Mouse (Mus musculus) liver, adult (tissue): ENCODE measurements around the gene Sprr1b.

Experiments
- GATA4 ChIP-seq: IDR thresholded peaks from 2 replicates; pipeline ENCODE4 v1.6.1; 2014; ENCODE audit warnings: mild to moderate bottlenecking, low read length; ENCODE audit not compliant: insufficient replicate concordance

Gene Sprr1b

GRCm38 (mm10) chr3:92438689-92439088 lies at the start of gene Sprr1b:
Sprr1b (minus strand) TSS chr3:92438789.
- no peak for TF ChIP-seq GATA4

DNA sequence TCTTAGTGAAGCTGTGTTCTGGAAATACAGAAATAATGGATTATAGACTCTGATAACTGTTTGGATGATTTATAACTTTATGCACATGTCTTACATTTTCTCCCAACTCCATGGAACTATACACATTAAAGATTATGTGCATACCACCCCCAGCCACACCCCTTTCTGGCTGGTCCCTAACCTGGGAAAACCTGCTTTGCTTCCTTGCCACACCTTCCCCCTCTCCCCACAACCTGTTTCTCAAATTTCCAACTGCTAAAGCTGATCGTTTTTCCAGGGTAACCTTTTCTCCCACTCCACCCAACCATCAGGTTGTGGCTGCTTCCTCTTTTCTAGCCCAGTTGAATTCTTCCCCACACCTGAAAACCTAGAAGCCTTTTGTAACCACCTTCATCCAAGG lies 47.7 kb upstream of the Sprr1b start:
- TF ChIP-seq GATA4, result no peak

- TF ChIP-seq GATA4, result no peak
These were observed 47.3 kb upstream of the Sprr1b start, which contains the start of gene Sprr1a for GRCm38 (mm10) chr3:92485863-92486262. Sprr1a (minus strand) TSS chr3:92485895.

DNA sequence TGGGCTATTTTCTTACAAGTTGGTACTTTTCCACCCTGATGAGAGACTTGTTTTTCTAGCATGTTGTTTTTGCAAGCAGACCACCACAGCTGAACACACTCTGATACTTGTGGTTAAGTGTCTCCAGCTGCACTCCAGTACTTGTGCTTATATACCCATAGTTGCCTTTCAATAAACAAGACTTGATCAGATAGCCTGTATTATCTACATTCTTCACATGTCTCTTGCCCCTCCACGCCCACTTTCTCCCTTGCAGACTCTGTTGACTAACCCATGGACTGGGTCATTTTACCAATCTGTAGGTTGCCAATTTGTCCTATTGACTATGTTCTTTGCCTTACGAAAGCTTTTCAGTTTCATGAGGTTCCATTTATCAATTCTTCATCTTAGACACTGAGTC lies 31.5 kb upstream of the Sprr1b start:
- no peak for TF ChIP-seq GATA4

- no peak for TF ChIP-seq GATA4
These were observed 28.8 kb upstream of the Sprr1b start for GRCm38 (mm10) chr3:92467424-92467823.

DNA sequence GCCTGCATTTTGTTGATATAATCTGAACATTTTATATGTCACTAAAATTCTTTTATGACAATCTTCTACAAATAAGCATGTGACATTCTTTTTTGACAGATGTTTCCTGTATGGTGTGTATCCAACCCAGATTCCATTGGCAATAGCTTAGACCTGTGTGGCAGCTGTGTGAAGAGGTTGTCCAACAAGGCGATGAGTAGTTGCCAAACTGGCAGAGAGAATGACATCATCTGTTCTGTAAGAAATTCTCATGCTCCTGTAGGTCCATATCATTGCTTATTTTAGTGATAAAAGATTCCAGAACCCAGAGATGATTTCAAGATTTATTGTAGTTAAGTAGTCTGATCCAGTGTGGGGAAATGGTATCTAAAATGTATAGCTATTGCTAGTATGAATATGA lies 28.0 kb upstream of the Sprr1b start:
- no peak for TF ChIP-seq GATA4

DNA sequence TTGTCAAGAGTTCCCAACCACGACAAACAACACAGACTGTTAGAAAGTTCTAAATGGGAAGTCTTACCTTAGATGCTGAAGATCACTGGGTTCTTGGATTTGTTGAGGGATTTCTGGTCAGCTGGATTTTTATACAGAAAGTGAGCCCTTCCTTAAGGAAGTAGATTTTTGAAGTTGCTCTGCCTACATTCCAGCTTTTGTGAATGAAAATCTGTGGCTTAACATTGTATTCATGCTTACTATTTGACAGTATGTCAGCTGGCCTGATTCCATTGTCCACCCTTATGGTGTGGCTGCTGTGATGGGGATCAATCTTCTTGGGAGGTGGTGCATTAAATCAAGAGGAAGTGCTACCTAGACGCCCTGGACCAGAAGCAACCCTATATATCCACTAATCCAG lies 20.0 kb upstream of the Sprr1b start, which contains the start of gene Sprr3:
TSS of gene Sprr3 (minus strand) at position 101 of the 400 bp plus-strand sequence.
- TF ChIP-seq GATA4, result no peak

DNA sequence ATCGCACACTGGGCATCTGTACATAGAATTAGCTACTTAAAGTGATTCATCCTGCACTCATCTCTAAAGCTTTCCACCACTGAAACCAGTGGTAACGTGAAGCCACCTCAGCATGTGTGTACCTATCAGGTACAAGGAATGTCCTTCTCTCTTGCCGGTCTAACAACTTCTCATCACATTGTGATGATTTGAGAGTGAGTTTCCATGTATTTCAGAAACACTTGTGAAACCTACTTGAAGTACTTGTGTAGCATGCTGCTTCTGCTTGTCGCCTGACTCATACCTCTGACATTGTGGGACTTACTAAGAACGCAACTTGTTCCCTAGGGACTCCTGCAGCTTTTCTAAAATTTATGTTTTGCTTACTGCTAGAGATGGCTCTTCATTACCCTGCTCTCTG lies 16.6 kb upstream of the Sprr1b start:
- TF ChIP-seq GATA4, result no peak

DNA sequence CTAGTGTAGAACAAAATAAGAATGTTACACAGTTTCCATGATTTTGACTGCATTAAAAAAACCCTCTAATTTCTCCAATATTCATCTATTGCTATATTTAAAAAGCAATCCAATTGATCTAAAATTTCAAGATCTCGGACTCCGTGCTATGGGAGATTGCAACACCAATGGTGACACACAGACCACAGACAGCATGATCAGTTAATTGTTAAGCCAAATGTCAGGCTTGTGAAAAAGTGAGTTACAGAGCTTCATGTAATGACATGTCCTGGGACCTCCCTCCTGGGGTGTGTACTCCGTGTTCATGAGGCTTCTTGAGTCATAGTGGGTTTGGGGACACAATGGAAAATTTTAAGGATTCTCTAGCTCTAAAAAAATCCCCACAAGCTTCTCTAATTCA lies 1.6 kb upstream of the Sprr1b start:
- no peak for TF ChIP-seq GATA4

DNA sequence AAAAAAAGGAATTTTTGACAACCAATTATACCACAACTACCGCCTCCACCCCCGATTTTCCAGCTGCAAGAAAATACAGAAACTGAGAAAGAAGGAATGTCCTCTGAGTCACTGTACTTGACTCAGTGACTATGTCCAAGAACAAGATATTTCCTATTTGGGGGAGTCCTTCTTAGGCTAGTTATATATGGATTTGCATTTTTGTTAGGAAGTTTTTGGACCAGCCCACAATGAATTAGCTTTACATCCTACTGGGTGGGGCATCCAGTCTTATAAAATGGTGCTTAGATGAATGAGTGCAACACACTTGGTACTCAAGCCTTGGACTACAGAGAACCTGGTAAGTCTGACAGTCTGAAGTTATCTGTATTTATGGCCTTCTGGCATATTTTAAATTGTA lies 6.3 kb downstream of the Sprr1b start, which contains the start of gene Sprr2k:
TSS of gene Sprr2k (plus strand) at position 301 of the 400 bp plus-strand sequence.
- no peak for TF ChIP-seq GATA4

DNA sequence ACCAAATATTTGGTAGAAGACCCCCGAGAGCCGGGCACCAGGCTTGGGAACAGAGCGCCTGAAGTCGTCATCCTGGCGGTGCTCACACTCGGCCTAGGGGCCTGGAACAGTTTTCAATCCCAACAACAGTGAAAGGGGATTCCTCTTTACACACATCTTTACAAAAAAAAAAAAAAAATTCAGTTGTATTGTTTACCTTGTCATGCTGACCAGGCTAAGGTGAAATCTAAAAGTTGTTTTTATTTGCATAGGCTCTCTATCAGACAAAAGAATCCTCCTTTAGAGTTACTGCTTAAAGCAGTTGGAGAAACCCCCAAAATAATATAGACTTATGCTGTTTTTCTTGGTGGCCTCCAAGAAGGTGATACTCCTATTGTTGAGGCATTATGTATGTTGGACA lies 9.3 kb downstream of the Sprr1b start, which contains the start of gene Gm9774:
TSS of gene Gm9774 (minus strand) at position 101 of the 400 bp plus-strand sequence.
- TF ChIP-seq GATA4, result no peak

- TF ChIP-seq GATA4, result no peak
These were observed 20.8 kb downstream of the Sprr1b start, which contains the start of gene Sprr2j-ps for GRCm38 (mm10) chr3:92417782-92418181. Sprr2j-ps (plus strand) TSS chr3:92418082.

DNA sequence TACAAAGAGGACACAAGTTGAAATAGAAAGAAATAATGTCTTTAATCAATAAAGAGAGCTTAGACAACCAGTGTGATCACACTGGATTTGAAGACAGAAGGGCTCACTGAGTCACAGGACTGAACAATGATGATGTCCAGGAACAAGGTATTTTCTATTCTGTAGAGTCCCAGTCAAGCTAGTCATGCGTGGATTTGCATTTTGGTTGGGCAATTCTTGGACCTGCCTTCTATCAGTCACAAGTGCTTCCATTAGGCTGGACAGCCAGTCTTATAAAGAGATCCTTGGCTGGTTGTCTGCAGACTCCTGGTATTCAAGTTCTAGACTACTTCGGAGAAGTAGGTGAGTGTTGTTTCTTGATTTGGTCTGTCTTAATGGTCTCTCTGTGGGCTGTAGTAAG lies 30.9 kb downstream of the Sprr1b start, which contains the start of gene Sprr2i:
TSS of gene Sprr2i (plus strand) at position 301 of the 400 bp plus-strand sequence.
- no peak for TF ChIP-seq GATA4

DNA sequence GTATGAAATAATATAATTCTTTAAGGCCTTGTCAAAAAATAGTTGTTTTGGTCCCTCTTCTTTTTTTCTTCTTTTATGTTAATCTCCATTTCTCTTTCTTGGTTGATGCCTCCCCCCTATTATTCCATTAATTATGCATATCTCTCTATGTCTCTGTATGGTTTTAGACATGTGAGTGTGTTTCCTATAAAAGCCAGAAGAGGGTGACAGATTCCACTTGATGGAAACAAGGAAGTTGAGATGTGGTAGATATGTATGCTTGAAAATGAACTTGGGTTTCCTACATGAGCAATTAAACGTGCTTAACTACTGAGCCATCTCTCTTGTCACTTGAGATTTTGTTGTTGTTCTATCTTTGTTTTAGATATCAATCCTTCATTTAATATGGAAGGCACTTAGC lies 44.3 kb downstream of the Sprr1b start:
- no peak for TF ChIP-seq GATA4
